Mouse (Mus musculus) urinary bladder, adult 18-20 months (tissue): Measurements from ENCODE around the gene Olfr513.

Source experiments
- DNase-seq, 2 experiments: peaks; one replicate each; pipeline ENCODE4 v3.0.0; 2022; ENCODE audit warnings: low spot score in 2 of 2, mixed read lengths in 2 of 2

The Olfr513 gene

DNA sequence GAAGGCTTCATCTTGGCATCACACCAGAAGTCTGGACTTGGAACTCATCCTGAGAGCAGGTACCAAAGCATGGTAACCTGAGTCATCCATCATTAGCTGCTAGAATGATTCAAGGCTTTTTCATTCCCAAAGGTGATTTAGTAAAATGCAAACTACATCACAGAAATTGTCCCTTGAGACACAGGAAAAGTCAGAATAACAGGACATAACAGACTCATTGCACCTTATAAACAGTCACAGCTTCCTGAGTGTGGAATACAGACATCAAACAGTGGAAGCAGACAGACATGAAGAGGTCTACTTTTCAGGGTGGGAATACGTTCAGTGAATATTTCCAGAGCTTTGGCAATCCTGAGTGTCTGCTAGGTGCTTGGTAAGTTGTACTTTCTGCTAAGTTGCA, at the start of gene Olfr513:
Olfr513 (plus strand) TSS at position 301 of the 400 bp plus-strand sequence.
- DNase-seq, result no peak

DNA sequence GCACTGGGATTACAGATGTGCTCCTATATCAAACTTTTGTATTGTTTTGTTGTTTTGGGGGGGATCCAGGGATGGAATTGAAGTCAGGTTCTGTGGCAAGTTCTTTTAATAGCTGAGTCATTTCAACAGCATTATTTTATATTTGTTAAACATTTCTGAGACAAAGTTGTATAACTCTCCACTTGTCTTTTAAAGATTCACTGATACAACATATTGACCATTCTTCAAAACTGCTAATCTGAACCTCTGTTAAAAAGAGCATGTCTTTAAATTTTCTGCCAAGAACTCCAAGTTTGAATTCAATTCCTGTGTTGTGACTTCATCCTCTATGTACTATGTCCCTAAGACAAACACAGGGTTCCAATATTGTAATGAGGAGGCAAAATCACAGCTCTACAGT, 37.8 kb upstream of the Olfr513 start, which contains the start of gene Olfr512:
Olfr512 (plus strand) TSS at position 301 of the 400 bp plus-strand sequence.
- DNase-seq, result no peak

- no peak for DNase-seq
Observed at GRCm38 (mm10) chr7:108760411-108760810, 9.6 kb downstream of the Olfr513 start.

GRCm38 (mm10) chr7:108797205-108797933, 46.6 kb downstream of the Olfr513 start:
- DNase-seq, result no peak
